Mouse (Mus musculus) midbrain, embryonic 11.5 days (tissue): ENCODE results near the gene Tmem53. TPM values are rescaled to one million over a fixed set of nuclear protein-coding genes. Genes with fewer than 3 reads are reported as not detected.

ENCODE experiments used
- ATAC-seq: fragments of 200-750 bp; cut with Nextera tagmentation; 2 replicates; pipeline ENCODE4 v1.8.0; 2017; ENCODE audit warnings: moderate TSS enrichment, moderate library complexity; ENCODE audit not compliant: low FRiP score
- DNase-seq: peaks from one replicate; pipeline ENCODE4 v3.0.0; 2015; ENCODE audit warnings: low spot score; ENCODE audit errors: missing footprints
- H3K27ac ChIP-seq: fragments of 300-500 bp; sonication (generic); 2 replicates; pipeline ENCODE4 v1.5.1; 2014; ENCODE audit warnings: low read depth, low read length
- H3K27me3 ChIP-seq: fragments of 300-500 bp; sonication (generic); 2 replicates; pipeline ENCODE4 v1.6.1; 2014; ENCODE audit warnings: mild to moderate bottlenecking, low read length, moderate library complexity, mixed read lengths; ENCODE audit not compliant: control insufficient read depth, insufficient read depth
- H3K36me3 ChIP-seq: fragments of 300-500 bp; sonication (generic); 2 replicates; pipeline ENCODE4 v1.6.1; 2014; ENCODE audit warnings: mild to moderate bottlenecking, low read length, moderate library complexity, mixed read lengths; ENCODE audit not compliant: control insufficient read depth, insufficient read depth
- H3K4me1 ChIP-seq: fragments of 300-500 bp; sonication (generic); 2 replicates; pipeline ENCODE4 v1.6.1; 2014; ENCODE audit warnings: low read length; ENCODE audit not compliant: control insufficient read depth, insufficient read depth
- H3K4me2 ChIP-seq: fragments of 300-500 bp; sonication (generic); 2 replicates; pipeline ENCODE4 v1.6.1; 2014; ENCODE audit warnings: mild to moderate bottlenecking, moderate library complexity
- H3K4me3 ChIP-seq: fragments of 300-500 bp; sonication (generic); 2 replicates; pipeline ENCODE4 v1.5.1; 2014; ENCODE audit warnings: low read depth, low read length
- H3K9ac ChIP-seq: fragments of 300-500 bp; sonication (generic); 2 replicates; pipeline ENCODE4 v1.6.1; 2014; ENCODE audit warnings: low read length
- H3K9me3 ChIP-seq: fragments of 300-500 bp; sonication (generic); 2 replicates; pipeline ENCODE4 v1.6.1; 2016; ENCODE audit warnings: low read length; ENCODE audit not compliant: control insufficient read depth
- WGBS: fragments of 180-500 bp; shearing (Covaris S2); extraction: QIAGEN DNeasy Blood & Tissue Kit; methylation state at CpG from one replicate; pipeline ENCODE4 v1.1.7; 2014; 5-methylcytosine and 5-hydroxymethylcytosine counted together
- polyA plus RNA-seq: library from polyadenylated mRNA; unstranded; fragments of >200 nt; fragmentation: Nextera tagmentation; extraction: Ambion mirVana; gene quantifications from 2 replicates; pipeline ENCODE4 v1.2.1, GENCODE M21; 2014

Tmem53 gene
- polyA plus RNA-seq, 1 experiment from 2014 or later, result 7.5 TPM

- ATAC-seq (0 out of 2 replicates have a peak, but pooled peaks have one; percentile 25), DNase-seq (peak; percentile 90)
- Histone ChIP-seq H3K4me1 (peaks cover 21% of the 10 kb centered on the region), H3K9ac (0 out of 2 replicates have a peak overlapping the region, but pooled peaks have one; percentile 27), H3K4me3 (peak overlapping the region; percentile 30), H3K27ac (no peak overlapping the region), H3K27me3 (peaks cover 49% of the 10 kb centered on the region), H3K36me3 (no peaks in the 10 kb centered on the region), H3K9me3 (no peaks in the 10 kb centered on the region), H3K4me2 (peak overlapping the region; percentile 59)
- WGBS, result 10% methylated on average over 30 of the region's 30 CpGs
Observed at GRCm38 (mm10) chr4:117303581-117304238, 52.0 kb downstream of the Tmem53 start.

GRCm38 (mm10) chr4:117304239-117305025 is 52.7 kb downstream of the Tmem53 start:
- peak overlapping the region; percentile 59 for H3K4me2 ChIP-seq
- H3K9ac ChIP-seq, result peak overlapping the region; percentile 54
- WGBS, result 4% methylated on average over 54 of the region's 54 CpGs
- DNase-seq, result peak; percentile 91
- H3K27ac ChIP-seq, result peak overlapping the region; percentile 20; the same call in 1 of the 2 replicates
- ATAC-seq, result peak; percentile 38
- H3K36me3 ChIP-seq, result no peaks in the 10 kb centered on the region
- no peaks in the 10 kb centered on the region for H3K9me3 ChIP-seq
- H3K4me1 ChIP-seq, result peaks cover 21% of the 10 kb centered on the region
- H3K27me3 ChIP-seq, result peaks cover 49% of the 10 kb centered on the region
- peak overlapping the region; percentile 30 for H3K4me3 ChIP-seq

GRCm38 (mm10) chr4:117305461-117305860 is 53.7 kb downstream of the Tmem53 start:
- peaks cover 49% of the 10 kb centered on the region for H3K27me3 ChIP-seq
- no peak for ATAC-seq
- no peak for DNase-seq

GRCm38 (mm10) chr4:117307270-117307669 is 55.5 kb downstream of the Tmem53 start:
- Histone ChIP-seq H3K9ac (no peak overlapping the region), H3K27ac (no peak overlapping the region), H3K36me3 (no peaks in the 10 kb centered on the region), H3K27me3 (peaks cover 47% of the 10 kb centered on the region), H3K9me3 (no peaks in the 10 kb centered on the region), H3K4me1 (peaks cover 15% of the 10 kb centered on the region), H3K4me3 (no peak overlapping the region), H3K4me2 (no peak overlapping the region)
- no peak for DNase-seq
- ATAC-seq, result no peak
- WGBS, result 75% methylated on average over 6 of the region's 6 CpGs

More at GRCm38 (mm10) chr4:117305461-117305860, 53.7 kb downstream of the Tmem53 start:
- Histone ChIP-seq H3K9me3 (no peaks in the 10 kb centered on the region), H3K4me1 (peaks cover 15% of the 10 kb centered on the region), H3K27ac (no peak overlapping the region), H3K4me3 (no peak overlapping the region), H3K36me3 (no peaks in the 10 kb centered on the region), H3K9ac (no peak overlapping the region), H3K4me2 (no peak overlapping the region)
- WGBS, result 66% methylated on average over 6 of the region's 7 CpGs

GRCm38 (mm10) chr4:117309427-117309826 is 57.7 kb downstream of the Tmem53 start:
- H3K4me3 ChIP-seq, result no peak overlapping the region
- H3K9me3 ChIP-seq, result no peaks in the 10 kb centered on the region
- DNase-seq (no peak), ATAC-seq (no peak)
- H3K4me2 ChIP-seq, result no peak overlapping the region
- 85% methylated on average over 1 of the region's 1 CpGs for WGBS
- no peaks in the 10 kb centered on the region for H3K36me3 ChIP-seq
- H3K27me3 ChIP-seq, result peaks cover 36% of the 10 kb centered on the region
- H3K4me1 ChIP-seq, result peaks cover 15% of the 10 kb centered on the region
- no peak overlapping the region for H3K9ac ChIP-seq
- H3K27ac ChIP-seq, result no peak overlapping the region

- peaks cover 22% of the 10 kb centered on the region for H3K27me3 ChIP-seq
- 60% methylated on average over 5 of the region's 5 CpGs for WGBS
- no peak overlapping the region for H3K4me3 ChIP-seq
- no peak overlapping the region for H3K4me2 ChIP-seq
- H3K9me3 ChIP-seq, result no peaks in the 10 kb centered on the region
- no peaks in the 10 kb centered on the region for H3K36me3 ChIP-seq
- DNase-seq, result no peak
- H3K27ac ChIP-seq, result no peak overlapping the region
- H3K9ac ChIP-seq, result no peak overlapping the region
- ATAC-seq, result 0 out of 2 replicates have a peak, but pooled peaks have one; percentile 12
- peaks cover 10% of the 10 kb centered on the region for H3K4me1 ChIP-seq
Observed at GRCm38 (mm10) chr4:117311891-117312290, 60.1 kb downstream of the Tmem53 start.

- H3K36me3 ChIP-seq, result no peaks in the 10 kb centered on the region
- H3K27me3 ChIP-seq, result peaks cover 20% of the 10 kb centered on the region; the same call in 1 of the 2 replicates
- peak overlapping the region; percentile 16; the same call in 1 of the 2 replicates for H3K4me2 ChIP-seq
- no peak overlapping the region; the same call in 1 of the 2 replicates for H3K27ac ChIP-seq
- peak overlapping the region; percentile 18; the same call in 1 of the 2 replicates for H3K9ac ChIP-seq
- DNase-seq (no peak), ATAC-seq (0 out of 2 replicates have a peak, but pooled peaks have one; percentile 40)
- no peaks in the 10 kb centered on the region for H3K9me3 ChIP-seq
- WGBS, result 5% methylated on average over 26 of the region's 26 CpGs
- H3K4me3 ChIP-seq, result no peak overlapping the region
- H3K4me1 ChIP-seq, result peaks cover 14% of the 10 kb centered on the region
Observed at GRCm38 (mm10) chr4:117312416-117313084, 60.8 kb downstream of the Tmem53 start.

GRCm38 (mm10) chr4:117313085-117313424 is 61.3 kb downstream of the Tmem53 start:
- ATAC-seq (0 out of 2 replicates have a peak, but pooled peaks have one; percentile 17), DNase-seq (peak; percentile 87)
- Histone ChIP-seq H3K27ac (no peak overlapping the region), H3K4me2 (peak overlapping the region; percentile 16; the same call in 1 of the 2 replicates), H3K4me3 (no peak overlapping the region), H3K9me3 (no peaks in the 10 kb centered on the region), H3K27me3 (peaks cover 21% of the 10 kb centered on the region; the same call in 1 of the 2 replicates), H3K36me3 (no peaks in the 10 kb centered on the region), H3K9ac (no peak overlapping the region; the same call in 1 of the 2 replicates), H3K4me1 (peaks cover 14% of the 10 kb centered on the region)
- 8% methylated on average over 4 of the region's 4 CpGs for WGBS
